In genomic region chr3:55783171-55784081, GRCm38 (mm10) we compare ENCODE assay signal across 8 mouse cellular contexts. TPM values are rescaled to one million over a fixed set of nuclear protein-coding genes. Genes with fewer than 3 reads are reported as not detected.
DNase-seq lines count a peak whose midpoint lies in the region; ATAC-seq and TF ChIP-seq lines count a peak whose summit lies in the region.

No protein-coding gene starts in this region.

- peak; percentile 29 for DNase-seq in right cerebral cortex, postnatal 4 days
- DNase-seq in right cerebral cortex, postnatal 25 days, result no peak
- DNase-seq in cerebellum, postnatal 14 days, result peak; percentile 80 to 83
- DNase-seq in gastrocnemius, postnatal 25 days, result peak; percentile 67
- DNase-seq in urinary bladder, postnatal 25 days (ENCODE audit: low spot score), result peak; percentile 6
- no peak for DNase-seq in frontal cortex, adult 2 months (ENCODE audit: extremely low spot score in 1 of 2, low spot score in 1 of 2)

- ATAC-seq in intestine, postnatal 0 days, result no peak
- ATAC-seq in megakaryocyte progenitor cell, adult 5-6 weeks (replicated peaks; ENCODE audit: poor library complexity), result peak; percentile 21

- 0 out of 2 replicates have a peak, but pooled peaks cover 4% of the 10 kb centered on the region for H3K4me1 ChIP-seq in intestine, postnatal 0 days (replicated peaks; ENCODE audit: control insufficient read depth, insufficient read depth, low read length)

- WGBS in intestine, postnatal 0 days, result 43% methylated on average over 45 of the region's 45 CpGs

- no peak for TF ChIP-seq CTCF in intestine, postnatal 0 days (IDR thresholded peaks at IDR 0.05; ENCODE audit: low read depth)

- H3K9me3 ChIP-seq in intestine, postnatal 0 days (ENCODE audit: control insufficient read depth), result no peaks in the 10 kb centered on the region

- peaks cover 53% of the 10 kb centered on the region for H3K27me3 ChIP-seq in intestine, postnatal 0 days (replicated peaks; ENCODE audit: control insufficient read depth, insufficient read depth, low read length)

- no peak overlapping the region for H3K9ac ChIP-seq in intestine, postnatal 0 days (ENCODE audit: low read depth, low read length)

- peak overlapping the region; percentile 16 for H3K4me3 ChIP-seq in intestine, postnatal 0 days (ENCODE audit: low read depth, low read length)

- H3K4me2 ChIP-seq in intestine, postnatal 0 days (replicated peaks; ENCODE audit: low read depth), result peak overlapping the region; percentile 41

- no peaks in the 10 kb centered on the region for H3K36me3 ChIP-seq in intestine, postnatal 0 days (ENCODE audit: control insufficient read depth, insufficient read depth)

- H3K27ac ChIP-seq in intestine, postnatal 0 days (ENCODE audit: low read depth, low read length), result no peak overlapping the region

RNA-seq across cellular contexts. Expression of gene Mab21l1, which starts 1.1 kb away (rescaled TPM):
- 1 to 10 TPM in 1 of 2 experiments, under 1 TPM in 1; 0.72 to 1.8 TPM for total RNA-seq in gastrocnemius, postnatal 25 days (2021)
- polyA plus RNA-seq in intestine, postnatal 0 days (2015; fragmentation: Nextera tagmentation; extraction: Ambion mirVana), result 4.0 TPM in 2 replicates
- total RNA-seq in megakaryocyte progenitor cell, adult 5-6 weeks (2015), result not detected in 2 replicates
- total RNA-seq in megakaryocyte progenitor cell, adult 5-6 weeks (2017), result not detected in 2 replicates
- 0.63 and 1.00 TPM in 2 replicates for polyA plus RNA-seq in frontal cortex, adult 2 months (2012; rRNA removed)

Comparison
In these comparisons a context has a peak if more than half of its experiments do, and no peak if none do; other contexts are left out.
1. DNase-seq: peak in right cerebral cortex, postnatal 4 days (single experiment), cerebellum, postnatal 14 days (2 of 2), gastrocnemius, postnatal 25 days (single experiment) and urinary bladder, postnatal 25 days (single experiment); none in right cerebral cortex, postnatal 25 days (single experiment) and frontal cortex, adult 2 months (0 of 2).